Mouse (Mus musculus) telencephalon, adult 2 months (tissue): ENCODE measurements around the gene Chst12.
"Not testable (repeated sequence)": the region's sequence is repeated elsewhere in the genome, so short reads cannot be mapped to it uniquely, and the experiment has no call there.

Experiments used
- DNase-seq: peaks from one replicate; pipeline ENCODE4 v3.0.0-alpha.2; 2011; ENCODE audit warnings: low read depth, low spot score

The Chst12 gene

GRCm38 (mm10) chr5:140505208-140505780 lies at the start of gene Chst12:
Chst12 (plus strand) TSS chr5:140505550.
- peak; percentile 98 for DNase-seq

GRCm38 (mm10) chr5:140461476-140461875 lies 43.9 kb upstream of the Chst12 start:
- DNase-seq = no peak

- DNase-seq = not testable (repeated sequence)
Observed at GRCm38 (mm10) chr5:140463151-140463550, 42.2 kb upstream of the Chst12 start.

GRCm38 (mm10) chr5:140464943-140465342 lies 40.4 kb upstream of the Chst12 start:
- no peak for DNase-seq

- DNase-seq = no peak
Observed at GRCm38 (mm10) chr5:140472336-140472735, 33.0 kb upstream of the Chst12 start.

- peak; percentile 22 for DNase-seq
Observed at GRCm38 (mm10) chr5:140481458-140481857, 23.9 kb upstream of the Chst12 start.

- no peak for DNase-seq
Observed at GRCm38 (mm10) chr5:140491142-140491541, 14.2 kb upstream of the Chst12 start.

- no peak for DNase-seq
Observed at GRCm38 (mm10) chr5:140492684-140493233, 12.6 kb upstream of the Chst12 start.

GRCm38 (mm10) chr5:140498176-140498575 lies 7.2 kb upstream of the Chst12 start:
- DNase-seq = no peak

- no peak for DNase-seq
Observed at GRCm38 (mm10) chr5:140500736-140501135, 4.6 kb upstream of the Chst12 start.

- no peak for DNase-seq
Observed at GRCm38 (mm10) chr5:140501982-140502836, 3.1 kb upstream of the Chst12 start.

- not testable (repeated sequence) for DNase-seq
Observed at GRCm38 (mm10) chr5:140502925-140503324, 2.4 kb upstream of the Chst12 start.

GRCm38 (mm10) chr5:140506096-140506794 lies 895 bp downstream of the Chst12 start:
- no peak for DNase-seq

GRCm38 (mm10) chr5:140507466-140508208 lies 2.3 kb downstream of the Chst12 start:
- no peak for DNase-seq

- no peak for DNase-seq
Observed at GRCm38 (mm10) chr5:140508686-140509085, 3.3 kb downstream of the Chst12 start.

- DNase-seq = no peak
Observed at GRCm38 (mm10) chr5:140509204-140509603, 3.9 kb downstream of the Chst12 start.

- DNase-seq = no peak
Observed at GRCm38 (mm10) chr5:140510012-140511000, 5.0 kb downstream of the Chst12 start.

- DNase-seq = no peak
Observed at GRCm38 (mm10) chr5:140513921-140514320, 8.6 kb downstream of the Chst12 start.

GRCm38 (mm10) chr5:140514799-140515486 lies 9.6 kb downstream of the Chst12 start:
- DNase-seq = no peak
